Mouse (Mus musculus) right cerebral cortex, postnatal 25 days (tissue): ENCODE measurements around the gene Gm14305.
A peak's percentile ranks its signal among the peaks of the same experiment; 100 is the strongest.
"Not testable (repeated sequence)": the region's sequence is repeated elsewhere in the genome, so short reads cannot be mapped to it uniquely, and the experiment has no call there.

ENCODE experiments used
- DNase-seq: peaks from one replicate; pipeline ENCODE4 v3.0.0; 2022

The Gm14305 gene

DNA sequence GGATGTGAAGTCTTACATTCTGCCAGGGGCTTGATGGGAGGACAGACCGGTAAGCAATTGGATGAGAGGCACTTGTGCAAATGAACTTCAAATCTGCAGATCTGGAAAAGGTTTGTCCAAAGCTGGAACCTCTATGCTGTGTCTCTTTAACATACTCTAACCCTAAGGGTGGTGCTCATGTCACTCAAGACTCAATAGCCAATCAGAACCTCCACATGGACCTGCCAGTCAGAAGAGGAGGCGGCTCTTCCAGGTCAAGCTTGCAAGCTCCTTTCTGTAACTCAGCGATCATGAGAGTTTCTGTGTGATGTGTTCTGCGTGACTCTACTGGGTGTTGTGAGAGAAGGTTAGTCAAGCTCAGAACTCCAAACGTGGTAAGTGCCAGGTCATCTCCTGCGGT, at the start of gene Gm14305:
Gm14305 (plus strand) TSS at position 278 of the 400 bp plus-strand sequence.
- DNase-seq: peak; percentile 8

- not testable (repeated sequence) for DNase-seq
These were observed 37.9 kb upstream of the Gm14305 start, which contains the start of gene Zfp973 for GRCm38 (mm10) chr2:176670222-176670621. Zfp973 (plus strand) TSS chr2:176670522.
